Mouse (Mus musculus) right cerebral cortex, adult 2 months (tissue): Measurements from ENCODE around the gene Parp9.
A peak's percentile ranks its signal among the peaks of the same experiment; 100 is the strongest.
"Not testable (repeated sequence)": the region's sequence is repeated elsewhere in the genome, so short reads cannot be mapped to it uniquely, and the experiment has no call there.

Experiments used
- DNase-seq, 2 experiments: peaks; one replicate each; pipeline ENCODE4 v3.0.0; 2021 to 2022; ENCODE audit warnings: low spot score in 2 of 2

The Parp9 gene

DNA sequence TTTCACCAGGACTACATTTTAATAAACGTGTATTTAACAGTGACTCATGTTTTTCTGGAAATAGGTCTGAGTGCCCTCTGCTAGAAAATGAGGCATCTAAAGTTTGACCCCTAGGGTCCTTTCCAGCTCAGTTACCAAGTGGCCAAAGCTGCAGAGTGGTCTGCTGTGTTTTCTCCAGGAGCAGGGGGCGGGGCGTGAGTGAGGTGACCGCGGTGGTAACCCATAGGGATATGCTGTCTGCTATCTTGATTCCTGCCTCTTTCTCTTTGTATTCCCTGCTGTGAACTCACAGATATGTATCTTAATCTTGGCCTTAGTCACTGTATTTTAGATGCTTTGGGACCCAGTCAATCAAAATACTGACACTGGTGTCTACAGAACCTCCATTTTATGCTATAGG, 13.9 kb upstream of the Parp9 start:
- DNase-seq = no peak

DNA sequence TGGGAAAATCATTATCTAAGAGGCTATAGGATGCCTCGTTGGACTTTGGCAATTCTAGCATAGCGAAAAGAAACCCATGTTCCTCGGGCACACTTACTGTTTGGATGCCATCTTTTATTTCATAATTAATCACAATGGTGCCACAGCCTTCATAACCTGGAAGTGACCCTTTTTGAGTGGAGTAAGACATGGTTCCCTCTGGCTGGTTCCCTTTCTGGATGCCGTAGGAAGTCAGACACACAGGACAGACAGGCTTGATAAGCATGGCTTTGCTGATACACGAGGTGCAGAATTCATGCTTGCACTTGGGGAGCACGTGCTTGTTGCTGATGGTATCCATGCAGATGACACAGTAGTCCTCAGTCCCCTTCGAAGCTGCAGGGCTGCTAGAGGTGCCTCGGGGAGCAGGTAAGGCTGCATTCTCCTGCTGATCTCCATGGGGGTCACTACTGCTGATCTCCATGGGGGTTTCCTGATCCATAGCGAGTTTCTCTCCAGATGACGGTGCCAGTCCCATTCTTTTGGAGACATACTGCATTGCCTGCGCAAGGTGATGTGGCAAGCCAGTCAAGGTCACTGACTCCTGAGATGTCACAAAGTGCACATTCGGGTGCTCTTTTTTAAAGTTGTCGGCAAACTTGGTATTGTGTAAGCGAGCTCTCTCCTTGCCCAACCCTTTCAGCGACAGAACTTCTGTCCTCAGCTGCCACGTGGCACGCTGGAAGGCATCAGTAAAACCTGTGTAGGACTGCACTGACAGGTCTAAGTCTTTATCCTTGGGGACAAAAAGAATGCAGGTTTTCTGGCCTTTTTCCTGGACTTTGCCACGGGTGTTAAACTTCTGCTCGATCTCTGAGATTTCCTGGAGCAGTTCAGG, 5.9 kb upstream of the Parp9 start:
- no peak for DNase-seq

- no peak for DNase-seq
These were observed 5.1 kb upstream of the Parp9 start for GRCm38 (mm10) chr16:35933181-35933580.

GRCm38 (mm10) chr16:35939261-35939660, 991 bp downstream of the Parp9 start:
- peak in 1 of 2 experiments; percentile 3 for DNase-seq

GRCm38 (mm10) chr16:35939690-35940089, 1.4 kb downstream of the Parp9 start:
- peak; percentile 70 to 81 for DNase-seq

DNA sequence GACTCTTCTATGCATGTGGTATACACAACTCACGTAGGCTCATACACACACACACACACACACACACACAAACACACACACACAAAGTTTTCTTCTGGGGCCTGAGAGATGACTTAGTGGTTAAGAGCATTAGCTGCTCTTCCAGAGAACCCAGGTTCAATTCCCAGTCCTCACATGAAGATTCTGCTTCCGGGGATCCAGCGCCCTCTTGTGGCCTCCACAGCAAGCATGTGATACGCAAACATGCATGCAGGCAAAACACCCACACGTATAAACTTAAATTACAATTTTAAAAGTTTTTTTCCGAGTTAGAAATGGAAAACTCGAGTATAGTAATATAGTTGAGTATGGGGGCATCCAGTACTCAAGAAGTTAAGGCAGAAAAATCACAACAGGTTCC, 3.1 kb downstream of the Parp9 start:
- no peak for DNase-seq

DNA sequence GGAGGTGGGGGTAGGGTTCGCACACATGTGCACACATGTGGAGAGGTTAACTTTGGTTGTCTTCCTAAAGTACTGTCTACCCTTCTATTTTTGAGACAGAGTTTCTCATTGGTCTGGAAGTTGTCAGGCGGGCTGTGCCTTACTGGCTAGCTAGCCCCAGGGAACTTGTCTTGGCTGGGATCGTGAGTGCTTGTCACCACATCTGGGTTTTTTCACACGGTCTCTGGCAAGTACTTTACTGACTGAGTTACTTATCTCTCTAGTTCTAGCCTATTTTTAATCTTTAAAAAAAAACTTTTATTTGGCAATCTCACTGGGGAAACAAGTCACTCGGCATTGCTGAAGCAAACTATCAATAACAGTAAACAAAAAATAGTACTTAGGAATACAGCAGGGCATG, 11.0 kb downstream of the Parp9 start:
- DNase-seq = no peak

DNA sequence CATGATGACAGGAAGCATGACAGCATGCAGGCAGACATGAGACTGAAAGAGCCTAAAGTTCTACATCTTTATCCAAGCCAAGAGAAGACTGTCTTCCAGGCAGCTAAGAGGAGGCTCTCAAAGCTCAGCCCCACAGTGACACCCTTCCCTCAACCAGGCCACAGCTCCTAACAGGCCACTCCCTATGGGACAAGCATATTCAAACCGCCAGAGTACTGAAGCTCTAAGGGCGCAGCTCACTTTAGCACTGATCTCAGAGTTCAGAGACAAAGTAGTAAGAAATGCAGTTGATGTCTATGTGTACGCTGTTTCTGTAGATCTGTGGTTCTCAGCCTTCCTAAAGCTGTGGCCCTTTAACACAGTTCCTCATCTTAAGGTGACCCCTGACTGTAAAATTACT, 12.9 kb downstream of the Parp9 start:
- DNase-seq = no peak

DNA sequence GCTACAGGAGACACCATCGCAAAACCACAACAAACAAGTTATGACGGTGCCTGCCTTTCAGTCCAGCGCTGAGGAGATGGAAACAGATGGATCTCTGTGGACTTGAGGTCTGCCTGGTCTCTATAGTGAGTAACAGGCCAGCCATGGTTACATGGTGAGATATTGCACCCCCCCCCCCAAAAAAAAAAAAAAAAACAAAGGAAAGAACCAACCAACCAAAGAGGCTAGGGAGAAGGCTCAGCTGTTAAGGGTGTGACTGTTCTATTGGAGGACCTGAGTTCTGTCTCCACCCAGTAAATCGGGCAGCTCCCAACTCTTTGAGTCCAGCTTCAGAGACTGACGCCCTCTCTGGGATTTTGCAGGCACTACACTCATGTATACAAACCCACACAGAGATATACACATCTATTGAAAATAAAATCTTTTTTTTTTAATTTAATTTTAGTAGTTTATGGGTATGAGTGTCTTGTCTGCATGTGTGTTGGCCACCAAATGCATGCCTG, 14.4 kb downstream of the Parp9 start:
- DNase-seq = no peak

DNA sequence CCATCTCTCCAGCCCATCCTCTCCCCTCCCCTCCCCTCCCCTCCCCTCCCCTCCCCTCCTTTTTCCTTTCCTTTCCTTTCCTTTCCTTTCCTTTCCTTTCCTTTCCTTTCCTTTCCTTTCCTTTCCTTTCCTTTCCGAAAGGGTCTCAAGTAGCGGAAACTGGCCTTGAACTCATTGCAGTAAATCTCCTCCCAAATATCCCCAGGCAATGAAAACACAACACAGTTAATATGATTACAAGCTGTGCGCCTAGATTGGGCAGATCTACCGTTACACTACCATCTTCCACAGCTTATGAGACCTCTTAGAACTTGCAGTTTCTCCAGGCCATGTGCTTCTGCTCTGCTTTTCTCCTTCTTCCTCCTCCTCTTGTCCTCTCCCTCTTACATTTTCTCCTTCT, 27.7 kb downstream of the Parp9 start:
- not testable (repeated sequence) for DNase-seq

DNA sequence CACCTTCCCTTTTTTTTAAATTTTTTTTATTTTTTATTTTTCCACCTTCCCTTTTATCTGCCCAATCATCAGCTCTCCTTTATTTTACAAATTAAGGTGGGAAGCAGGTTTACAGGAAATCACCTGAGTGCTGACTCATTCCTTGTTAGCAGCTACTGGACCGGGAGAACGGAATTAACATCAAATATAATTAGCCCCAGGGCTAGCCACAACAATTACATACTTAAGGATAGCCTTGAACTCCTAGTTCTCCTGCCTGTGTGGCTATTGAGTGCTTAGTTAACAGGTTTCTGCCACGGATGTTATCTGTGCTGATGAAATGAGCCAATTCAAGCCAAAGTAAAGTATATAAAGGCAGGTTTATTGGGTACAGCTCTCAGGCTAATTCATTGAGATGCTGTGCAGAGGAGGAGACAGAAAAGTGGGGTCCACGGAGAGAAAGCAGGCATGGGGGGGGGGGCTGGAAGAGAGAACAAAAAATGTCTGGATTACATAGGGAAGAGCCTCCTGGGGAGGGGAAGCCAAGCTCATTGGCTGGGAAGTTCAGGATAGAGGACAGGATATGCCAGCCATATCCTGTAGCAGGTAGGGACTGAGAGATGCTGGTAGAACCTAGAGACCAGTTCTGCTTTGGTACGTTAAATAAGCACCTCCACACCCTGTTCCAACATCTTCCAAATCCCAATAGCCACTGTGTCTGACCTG, 28.3 kb downstream of the Parp9 start:
- no peak for DNase-seq

GRCm38 (mm10) chr16:35967319-35967718, 29.0 kb downstream of the Parp9 start:
- no peak for DNase-seq

DNA sequence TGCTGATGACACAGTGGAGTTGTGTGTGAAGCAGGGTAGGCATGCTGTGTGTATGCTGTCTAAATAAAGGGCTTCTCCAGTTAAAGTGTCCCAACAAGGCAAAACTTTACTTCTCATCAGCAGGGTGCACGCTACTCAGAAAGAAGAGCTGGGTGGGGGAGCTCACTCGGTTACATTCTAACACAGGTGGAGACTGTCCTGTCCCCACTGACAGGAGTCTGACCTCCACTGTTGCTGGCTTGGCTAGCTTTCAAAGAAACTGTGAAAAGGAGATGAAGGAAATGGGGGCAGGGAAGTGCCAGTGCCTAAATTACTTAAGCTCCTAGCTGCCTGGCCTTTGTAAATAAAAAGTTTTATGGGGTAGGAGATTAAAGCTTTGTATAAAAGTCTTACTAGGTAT, 29.9 kb downstream of the Parp9 start:
- no peak for DNase-seq

DNA sequence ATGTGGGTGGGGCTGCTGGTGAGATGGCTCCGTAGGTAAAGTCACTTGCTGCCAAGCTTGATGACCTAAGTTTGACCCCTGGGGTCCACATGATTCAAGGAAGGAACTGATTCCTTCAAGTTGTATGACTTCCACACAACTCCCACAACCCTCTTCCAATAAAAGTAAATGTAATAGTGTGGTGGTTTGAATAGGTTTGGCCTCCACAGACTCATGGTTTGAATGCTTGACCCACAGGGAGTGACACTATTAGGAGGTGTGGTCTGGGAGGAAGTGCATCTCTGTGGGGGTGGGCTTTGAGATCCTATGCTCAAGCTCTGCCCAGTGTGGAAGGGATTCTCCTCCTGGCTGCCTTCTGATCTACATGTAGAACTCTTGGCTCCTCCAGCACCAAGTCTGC, 35.8 kb downstream of the Parp9 start:
- no peak for DNase-seq

- not testable (repeated sequence) for DNase-seq
These were observed 40.2 kb downstream of the Parp9 start, which contains the start of gene Kpna1 for GRCm38 (mm10) chr16:35978450-35978849. Kpna1 (plus strand) TSS chr16:35978750.

DNA sequence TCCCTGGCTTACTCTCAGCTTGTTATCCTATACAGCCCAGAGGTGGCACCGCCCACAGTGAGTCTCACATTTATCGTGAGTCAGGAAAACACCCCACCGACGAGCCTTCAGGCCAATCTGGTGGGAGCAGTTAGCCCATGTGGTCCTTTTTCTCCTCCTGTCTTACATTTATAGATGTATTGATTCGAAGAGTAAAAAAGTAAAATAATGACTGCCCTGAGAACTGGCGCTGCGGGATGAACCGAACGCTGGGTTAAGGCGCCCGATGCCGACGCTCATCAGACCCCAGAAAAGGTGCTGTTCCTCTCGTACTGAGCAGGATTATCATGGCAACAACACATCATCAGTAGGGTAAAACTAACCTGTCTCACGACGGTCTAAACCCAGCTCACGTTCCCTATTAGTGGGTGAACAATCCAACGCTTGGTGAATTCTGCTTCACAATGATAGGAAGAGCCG, 43.1 kb downstream of the Parp9 start:
- peak; percentile 100 for DNase-seq

GRCm38 (mm10) chr16:35982506-35982901, 44.2 kb downstream of the Parp9 start:
- no peak for DNase-seq

GRCm38 (mm10) chr16:35982902-35983516, 44.7 kb downstream of the Parp9 start:
- peak; percentile 87 to 90 for DNase-seq

DNA sequence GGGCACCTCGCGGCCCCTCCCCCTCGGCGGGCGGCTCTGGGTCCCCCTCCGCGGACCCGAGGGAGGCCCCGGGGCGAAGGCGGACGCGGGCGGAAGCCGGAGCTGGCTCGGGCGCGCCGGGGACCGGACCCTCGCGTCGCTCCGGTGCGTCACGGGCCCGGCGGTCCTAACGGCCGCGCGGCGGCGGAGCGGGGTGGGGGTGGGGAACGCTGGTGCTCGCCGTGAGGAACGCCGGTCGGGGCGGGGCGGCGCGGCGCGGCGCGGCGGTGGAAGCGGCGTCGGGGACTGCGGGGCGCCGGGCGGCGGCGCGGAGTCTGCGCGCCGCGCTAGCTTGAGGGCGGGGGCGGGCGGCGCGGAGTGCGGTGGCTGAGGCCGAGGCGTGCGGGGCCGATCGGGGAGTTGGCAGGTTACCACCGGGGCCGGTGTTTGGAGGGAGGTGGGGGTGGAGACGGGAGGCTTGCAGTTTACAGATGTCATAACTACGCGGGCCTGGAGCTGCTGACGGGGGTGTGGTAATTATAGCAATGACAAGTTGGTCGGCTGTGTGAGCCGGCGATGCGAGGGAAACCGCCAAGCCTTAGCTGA, 45.3 kb downstream of the Parp9 start:
- DNase-seq = peak; percentile 74 to 75

DNA sequence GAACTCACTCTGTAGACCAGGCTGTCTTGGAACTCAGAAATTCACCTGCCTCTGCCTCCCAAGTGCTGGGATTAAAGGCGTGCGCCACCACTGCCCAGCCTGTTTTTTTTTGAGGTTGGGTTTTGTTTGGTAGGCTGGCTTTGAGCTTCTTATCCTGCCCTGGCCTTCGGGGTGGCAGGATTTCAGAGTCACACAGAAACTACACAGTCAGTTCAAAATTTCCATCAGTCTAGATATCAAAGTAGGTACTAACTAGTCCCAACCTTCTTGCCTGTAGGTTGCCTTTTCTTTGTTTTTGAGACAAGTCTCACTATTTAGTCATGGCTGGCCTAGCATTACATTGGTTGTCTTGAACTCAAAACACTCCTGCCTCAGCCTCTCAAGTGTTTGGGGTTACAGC, 46.2 kb downstream of the Parp9 start:
- no peak for DNase-seq

DNA sequence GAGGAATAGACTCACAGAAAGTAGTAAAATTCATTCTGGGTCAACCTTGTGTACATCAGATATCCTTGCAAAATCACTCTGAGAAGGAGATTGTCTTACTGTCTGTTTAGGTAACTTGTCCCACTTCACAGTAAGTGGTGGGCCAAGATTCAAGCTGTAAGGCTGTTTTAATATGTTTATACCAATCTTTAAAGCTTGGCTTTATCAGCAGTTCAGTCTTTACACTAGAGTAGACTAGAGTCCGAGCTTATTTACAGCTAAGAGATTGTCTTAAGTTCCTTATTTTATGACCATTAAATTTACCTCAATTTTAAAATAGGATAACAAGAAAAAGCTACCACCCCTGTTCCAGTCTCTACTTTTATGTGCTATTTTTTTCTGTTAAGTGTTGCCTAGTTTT, 49.7 kb downstream of the Parp9 start:
- no peak for DNase-seq

DNA sequence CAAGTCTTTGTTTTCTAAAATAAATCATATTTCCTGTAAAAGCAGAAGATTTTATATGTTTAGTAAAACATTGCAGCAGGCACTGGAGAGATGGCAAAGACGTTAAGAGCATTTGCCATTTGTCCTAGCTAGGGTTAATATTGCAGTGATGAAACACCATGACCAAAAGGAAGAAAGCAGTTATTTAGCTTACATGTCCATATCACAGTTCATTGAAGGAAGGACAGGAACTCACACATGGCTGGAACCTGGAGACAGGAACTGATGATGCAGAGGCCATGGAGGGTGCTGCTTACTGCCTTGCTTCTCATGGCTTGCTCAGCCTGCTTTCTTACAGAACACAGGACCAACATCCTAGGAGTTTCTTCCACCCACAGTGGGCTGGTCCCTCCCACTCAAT, 54.1 kb downstream of the Parp9 start:
- no peak for DNase-seq
